Mouse (Mus musculus) MEL (cell line): Measurements from ENCODE around the gene Vav2. TPM values are rescaled to one million over a fixed set of nuclear protein-coding genes. Genes with fewer than 3 reads are reported as not detected.

Experiments
- DNase-seq: peaks from one replicate; pipeline ENCODE4 v3.0.0; 2011; ENCODE audit warnings: low read depth, low spot score
- H3K27ac ChIP-seq: 2 replicates; pipeline ENCODE4 v1.5.1; 2012; ENCODE audit warnings: low read depth, mild to moderate bottlenecking, control low read depth, low read length, moderate library complexity; ENCODE audit not compliant: control insufficient read depth
- H3K27me3 ChIP-seq, 2 experiments: fragments of 150-350 bp in 1 of 2; sonication (generic) in 1 of 2; 2 replicates each; pipeline ENCODE4 v1.6.1; 2012; ENCODE audit warnings: low read length in 2 of 2, mild to moderate bottlenecking in 2 of 2, improper control_type of control experiment in 1 of 2, moderate library complexity in 1 of 2; ENCODE audit not compliant: insufficient read depth in 2 of 2, control insufficient read depth in 1 of 2
- H3K36me3 ChIP-seq, 2 experiments: 2 replicates each; pipeline ENCODE4 v1.6.1; 2012 to 2014; ENCODE audit warnings: low read length in 2 of 2, improper control_type of control experiment in 1 of 2, inconsistent platforms in 1 of 2, mild to moderate bottlenecking in 1 of 2; ENCODE audit not compliant: insufficient read depth in 2 of 2, control insufficient read depth in 1 of 2
- H3K4me1 ChIP-seq, 2 experiments: fragments of 150-350 bp in 1 of 2; sonication (generic) in 1 of 2; 2 replicates each; pipeline ENCODE4 v1.6.1; 2012; ENCODE audit warnings: low read length in 2 of 2, improper control_type of control experiment in 1 of 2, mild to moderate bottlenecking in 1 of 2; ENCODE audit not compliant: insufficient read depth in 2 of 2, control insufficient read depth in 1 of 2
- H3K4me3 ChIP-seq, 2 experiments: fragments of 150-350 bp in 1 of 2; sonication (generic) in 1 of 2; 2 replicates each; pipeline ENCODE4 v1.5.1; 2012; ENCODE audit warnings: low read depth in 2 of 2, low read length in 2 of 2, mild to moderate bottlenecking in 2 of 2, moderate library complexity in 2 of 2, control low read depth in 1 of 2, improper control_type of control experiment in 1 of 2; ENCODE audit not compliant: control insufficient read depth in 1 of 2, insufficient read depth in 1 of 2
- H3K79me2 ChIP-seq: 2 replicates; pipeline ENCODE4 v1.6.1; 2012; ENCODE audit warnings: mild to moderate bottlenecking, low read length, moderate library complexity; ENCODE audit not compliant: control insufficient read depth, poor library complexity, insufficient read depth
- H3K9ac ChIP-seq: 2 replicates; pipeline ENCODE4 v1.6.1; 2012; ENCODE audit warnings: low read depth, mild to moderate bottlenecking, control low read depth, low read length, moderate library complexity; ENCODE audit not compliant: control insufficient read depth, poor library complexity, severe bottlenecking
- H3K9me3 ChIP-seq: fragments of 150-350 bp; sonication (generic); replicated peaks from 2 replicates; pipeline ENCODE4 v1.6.1; 2012; ENCODE audit warnings: mild to moderate bottlenecking, low read length, improper control_type of control experiment, moderate library complexity; ENCODE audit not compliant: insufficient read depth
- BHLHE40 ChIP-seq: IDR thresholded peaks from 2 replicates; pipeline ENCODE4 v1.6.1; 2012; ENCODE audit warnings: low read depth, mild to moderate bottlenecking, inconsistent platforms, low read length, improper control_type of control experiment, borderline replicate concordance
- CHD1 ChIP-seq: IDR thresholded peaks from 2 replicates; pipeline ENCODE4 v1.6.1; 2012; ENCODE audit warnings: low read depth, mild to moderate bottlenecking, inconsistent platforms, low read length, improper control_type of control experiment
- CTCF ChIP-seq, 3 experiments: IDR thresholded peaks in 2 of 3; conservative IDR thresholded peaks in 1 of 3; 2 replicates each; pipeline ENCODE4 v1.5.1; 2011 to 2012; ENCODE audit warnings: low read length in 3 of 3, low read depth in 2 of 3, mild to moderate bottlenecking in 2 of 3, improper control_type of control experiment in 1 of 3, inconsistent platforms in 1 of 3, mixed read lengths in 1 of 3, moderate library complexity in 1 of 3; ENCODE audit not compliant: control insufficient read depth in 1 of 3, insufficient read depth in 1 of 3, poor library complexity in 1 of 3, severe bottlenecking in 1 of 3
- E2F4 ChIP-seq: IDR thresholded peaks from 2 replicates; pipeline ENCODE4 v1.6.1; 2011; ENCODE audit warnings: low read depth, low read length, improper control_type of control experiment, borderline replicate concordance
- HCFC1 ChIP-seq: IDR thresholded peaks from 2 replicates; pipeline ENCODE4 v1.6.1; 2012; ENCODE audit warnings: low read depth, mild to moderate bottlenecking, inconsistent platforms, low read length, improper control_type of control experiment, moderate library complexity
- JUND ChIP-seq: IDR thresholded peaks from 2 replicates; pipeline ENCODE4 v1.6.1; 2011; ENCODE audit warnings: low read depth, mild to moderate bottlenecking, improper control_type of control experiment, low read length
- KAT2A ChIP-seq: conservative IDR thresholded peaks from 2 replicates; pipeline ENCODE4 v1.6.1; 2012; ENCODE audit warnings: low read depth, low read length, improper control_type of control experiment, inconsistent platforms
- MAFK ChIP-seq: IDR thresholded peaks from 2 replicates; pipeline ENCODE4 v1.6.1; 2011; ENCODE audit warnings: low read depth, mild to moderate bottlenecking, low read length, improper control_type of control experiment, borderline replicate concordance
- MAX ChIP-seq: IDR thresholded peaks from 2 replicates; pipeline ENCODE4 v1.6.1; 2011; ENCODE audit warnings: low read length, improper control_type of control experiment
- MAZ ChIP-seq: IDR thresholded peaks from 2 replicates; pipeline ENCODE4 v1.6.1; 2012; ENCODE audit warnings: low read depth, mild to moderate bottlenecking, inconsistent platforms, low read length, improper control_type of control experiment
- MEF2A ChIP-seq: IDR thresholded peaks from 2 replicates; pipeline ENCODE4 v1.6.1; 2014; ENCODE audit warnings: low read depth, mild to moderate bottlenecking, inconsistent platforms, low read length, improper control_type of control experiment; ENCODE audit not compliant: poor library complexity, insufficient replicate concordance, severe bottlenecking; ENCODE audit errors: extremely low read depth
- MYB ChIP-seq: IDR thresholded peaks from 2 replicates; pipeline ENCODE4 v1.6.1; 2011; ENCODE audit warnings: mild to moderate bottlenecking, low read depth, low read length, improper control_type of control experiment
- POLR2A ChIP-seq, 2 experiments: IDR thresholded peaks; 2 replicates each; pipeline ENCODE4 v1.6.1; 2011 to 2012; ENCODE audit warnings: low read length in 2 of 2, mild to moderate bottlenecking in 2 of 2, control low read depth in 1 of 2, improper control_type of control experiment in 1 of 2, low read depth in 1 of 2, moderate library complexity in 1 of 2; ENCODE audit not compliant: control insufficient read depth in 1 of 2, insufficient read depth in 1 of 2, poor library complexity in 1 of 2
- POLR2AphosphoS2 ChIP-seq: IDR thresholded peaks from 2 replicates; pipeline ENCODE4 v1.6.1; 2011; ENCODE audit warnings: low read length, improper control_type of control experiment
- RCOR1 ChIP-seq: IDR thresholded peaks from 2 replicates; pipeline ENCODE4 v1.6.1; 2012; ENCODE audit warnings: low read depth, mild to moderate bottlenecking, inconsistent platforms, low read length, improper control_type of control experiment
- SIN3A ChIP-seq: IDR thresholded peaks from 2 replicates; pipeline ENCODE4 v1.6.1; 2012; ENCODE audit warnings: low read length, improper control_type of control experiment, inconsistent platforms
- SMC3 ChIP-seq: IDR thresholded peaks from 2 replicates; pipeline ENCODE4 v1.6.1; 2011; ENCODE audit warnings: low read depth, low read length, improper control_type of control experiment
- TAL1 ChIP-seq: IDR thresholded peaks from 2 replicates; pipeline ENCODE4 v1.6.1; 2012; ENCODE audit warnings: mild to moderate bottlenecking, inconsistent platforms, low read length, moderate library complexity, mixed read lengths
- TBP ChIP-seq: IDR thresholded peaks from 2 replicates; pipeline ENCODE4 v1.8.0; 2011; ENCODE audit warnings: low read depth, low read length, improper control_type of control experiment
- TCF12 ChIP-seq: IDR thresholded peaks from 2 replicates; pipeline ENCODE4 v1.6.1; 2014; ENCODE audit warnings: low read depth, mild to moderate bottlenecking, inconsistent platforms, low read length, improper control_type of control experiment, moderate library complexity
- UBTF ChIP-seq: IDR thresholded peaks from 2 replicates; pipeline ENCODE4 v1.6.1; 2012; ENCODE audit warnings: low read depth, mild to moderate bottlenecking, inconsistent platforms, low read length, improper control_type of control experiment, moderate library complexity, borderline replicate concordance; ENCODE audit not compliant: insufficient read depth
- USF1 ChIP-seq: IDR thresholded peaks from 2 replicates; pipeline ENCODE4 v1.6.1; 2014; ENCODE audit warnings: low read depth, mild to moderate bottlenecking, inconsistent platforms, low read length, improper control_type of control experiment, moderate library complexity
- USF2 ChIP-seq, 2 experiments: IDR thresholded peaks; 2 replicates each; pipeline ENCODE4 v1.6.1; 2011 to 2012; ENCODE audit warnings: improper control_type of control experiment in 2 of 2, low read length in 2 of 2, borderline replicate concordance in 1 of 2, inconsistent platforms in 1 of 2, low read depth in 1 of 2, mild to moderate bottlenecking in 1 of 2; ENCODE audit not compliant: insufficient read depth in 1 of 2
- ZC3H11A ChIP-seq: IDR thresholded peaks from 2 replicates; pipeline ENCODE4 v1.6.1; 2012; ENCODE audit warnings: low read depth, mild to moderate bottlenecking, inconsistent platforms, low read length, improper control_type of control experiment
- ZNF384 ChIP-seq: IDR thresholded peaks from 2 replicates; pipeline ENCODE4 v1.6.1; 2012; ENCODE audit warnings: low read depth, mild to moderate bottlenecking, inconsistent platforms, low read length, improper control_type of control experiment
- polyA plus RNA-seq, 2 experiments: library from polyadenylated mRNA; stranded (reverse) in 1 of 2; unstranded in 1 of 2; fragments of >175 nt in 1 of 2; fragments of >200 nt in 1 of 2; gene quantifications; 2 replicates each; pipeline versions ENCODE4 v1.2.1 to v1.2.4; 2012; ENCODE audit warnings: low replicate concordance in 2 of 2, low read depth in 1 of 2; ENCODE audit not compliant: insufficient read length in 2 of 2, insufficient read depth in 1 of 2, missing spikeins in 1 of 2
- total RNA-seq: library from RNA; depleted of rRNA; stranded (reverse); fragments of 300-350 nt; gene quantifications from 2 replicates; pipeline ENCODE4 v1.2.3, GENCODE M21; 2012

Vav2 gene
- total and polyA plus RNA-seq, 3 experiments = 8.8 to 15.9 TPM; not detected in 1

DNA sequence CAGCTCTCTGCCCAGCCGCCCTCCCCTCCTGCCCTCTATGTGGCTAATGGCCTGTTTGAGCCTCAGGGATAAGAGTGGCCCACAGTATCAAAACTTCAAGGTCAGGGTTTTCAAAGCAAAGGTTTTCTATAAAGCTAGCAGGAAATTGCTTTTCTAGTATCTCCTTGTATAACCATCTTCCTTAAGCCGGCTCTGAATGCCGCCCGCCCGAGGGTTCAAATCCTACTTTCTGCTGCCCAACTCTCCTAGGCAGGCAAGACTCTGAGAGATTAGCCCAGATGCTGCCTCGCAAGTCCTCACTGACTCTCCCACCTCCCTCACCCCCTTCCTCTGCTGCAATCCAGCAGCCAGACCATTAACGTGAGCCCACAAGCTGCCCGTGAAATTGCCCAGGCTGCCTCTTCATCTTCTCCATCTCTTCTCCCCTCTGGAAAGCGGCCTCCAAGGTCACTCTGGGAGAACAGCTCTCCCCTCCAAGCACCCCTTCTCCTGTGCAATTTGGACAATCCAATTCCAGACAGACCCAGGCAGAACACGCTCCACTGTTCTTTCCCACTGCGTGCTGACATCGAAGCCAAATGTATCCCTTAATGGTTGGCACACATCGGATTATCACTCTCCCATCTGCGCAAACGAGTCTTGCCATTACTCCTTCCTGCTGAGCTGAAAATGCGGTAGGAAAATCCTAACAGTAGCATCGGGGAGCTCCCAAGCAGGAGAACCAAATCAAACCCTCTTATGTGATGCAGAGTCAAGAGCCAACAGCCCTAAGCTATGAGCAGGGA, 30.0 kb downstream of the Vav2 start:
- Histone ChIP-seq H3K27me3 (no peaks in the 10 kb centered on the region), H3K79me2 (no peaks in the 10 kb centered on the region; the same call in 1 of the 2 replicates), H3K9ac (no peak overlapping the region), H3K36me3 (no peaks in the 10 kb centered on the region), H3K9me3 (no peaks in the 10 kb centered on the region), H3K4me1 (no peaks in the 10 kb centered on the region; a peak in 1 of 4 replicates), H3K27ac (no peak overlapping the region), H3K4me3 (no peak overlapping the region)
- TF ChIP-seq ZC3H11A = no peak
- TF ChIP-seq HCFC1 = no peak
- TF ChIP-seq ZNF384 = no peak
- no peak for TF ChIP-seq POLR2AphosphoS2
- no peak for TF ChIP-seq USF2 (IDR thresholded peaks at IDR 0.05; ENCODE audit: borderline replicate concordance in 1 of 2, insufficient read depth in 1 of 2, low read depth in 1 of 2, low read length in 2 of 2)
- TF ChIP-seq TAL1 = no peak
- TF ChIP-seq POLR2A (IDR thresholded peaks at IDR 0.05; ENCODE audit: control insufficient read depth in 1 of 2, insufficient read depth in 1 of 2, low read depth in 1 of 2, low read length in 2 of 2, poor library complexity in 1 of 2) = no peak
- TF ChIP-seq SIN3A = no peak
- no peak for TF ChIP-seq MAFK
- no peak for TF ChIP-seq BHLHE40
- TF ChIP-seq CTCF (IDR thresholded peaks at IDR 0.05 in 2 of 3, conservative IDR thresholded peaks at IDR 0.05 in 1 of 3; ENCODE audit: control insufficient read depth in 1 of 3, insufficient read depth in 1 of 3, low read depth in 2 of 3, low read length in 3 of 3, poor library complexity in 1 of 3, severe bottlenecking in 1 of 3) = no peak
- TF ChIP-seq MEF2A = no peak
- TF ChIP-seq TBP = no peak
- TF ChIP-seq USF1 = no peak
- no peak for TF ChIP-seq RCOR1
- no peak for DNase-seq

DNA sequence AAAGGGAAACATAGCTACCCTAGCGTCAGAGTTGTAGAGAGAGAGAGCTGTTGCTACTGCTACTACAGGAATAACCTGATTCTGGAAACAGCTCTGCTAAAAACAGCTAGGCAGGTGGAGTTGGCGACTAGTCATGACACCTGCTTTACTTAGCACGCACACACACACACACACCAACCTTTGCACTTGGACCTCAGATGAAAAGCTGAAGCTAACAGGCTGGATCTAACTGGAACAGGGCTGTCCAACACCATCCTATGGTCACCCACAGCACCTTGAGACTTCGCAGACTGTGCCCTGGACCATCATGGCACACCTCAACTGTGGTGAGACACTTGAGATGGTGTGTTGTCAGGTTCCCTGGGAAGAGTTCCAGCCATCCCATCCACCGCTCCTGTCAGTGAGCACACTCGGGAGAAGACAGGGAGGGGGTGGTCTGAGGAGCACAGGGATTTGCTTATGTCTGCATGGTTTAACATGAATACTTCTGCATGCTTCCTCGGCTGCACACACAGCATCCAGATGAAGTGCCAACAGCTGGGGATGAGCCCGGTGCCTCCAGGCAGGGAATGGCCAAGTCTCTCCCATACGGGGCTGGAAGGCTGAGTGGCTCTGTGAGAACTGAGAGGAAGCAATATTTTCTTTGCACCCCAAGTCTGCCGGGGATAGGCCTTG, 32.5 kb downstream of the Vav2 start:
- no peak for TF ChIP-seq MAX
- no peak for TF ChIP-seq MYB
- TF ChIP-seq JUND = no peak
- no peak for TF ChIP-seq CHD1
- TF ChIP-seq MAFK = no peak
- TF ChIP-seq TCF12 = no peak
- no peak for TF ChIP-seq SMC3
- no peak for TF ChIP-seq E2F4
- no peak for TF ChIP-seq UBTF
- TF ChIP-seq RCOR1 = no peak
- no peak for TF ChIP-seq TAL1
- no peak for TF ChIP-seq MAZ
- TF ChIP-seq SIN3A = no peak
- no peak for TF ChIP-seq POLR2AphosphoS2
- TF ChIP-seq KAT2A = no peak
- TF ChIP-seq, all 39 proteins: peak for 0
- H3K4me1 ChIP-seq = peaks cover 3 to 20% of the 10 kb centered on the region in 2 experiments

More for the DNA sequence above, 32.5 kb downstream of the Vav2 start:
- peaks cover 0 to 2% of the 10 kb centered on the region in 2 experiments; a peak in 2 of 4 replicates for H3K36me3 ChIP-seq
- no peak overlapping the region for H3K27ac ChIP-seq
- H3K9ac ChIP-seq = no peak overlapping the region
- no peaks in the 10 kb centered on the region for H3K27me3 ChIP-seq
- H3K4me3 ChIP-seq = no peak overlapping the region
- H3K79me2 ChIP-seq = no peaks in the 10 kb centered on the region; the same call in 1 of the 2 replicates
- H3K9me3 ChIP-seq = no peaks in the 10 kb centered on the region
- no peak for DNase-seq
